Mouse (Mus musculus): ENCODE data around the gene Hoxa10. TPM values are rescaled to one million over a fixed set of nuclear protein-coding genes. Genes with fewer than 3 reads are reported as not detected.

Hoxa10 gene
- polyA plus RNA-seq, 1 experiment, result not detected

GRCm38 (mm10) chr6:52205638-52206621 is 34.7 kb downstream of the Hoxa10 start:
- Histone ChIP-seq H3K4me3 (ENCODE audit: extremely low read depth, insufficient read depth, insufficient read length) (no peak overlapping the region), H3K27me3 (ENCODE audit: control insufficient read depth, insufficient read depth, low read length) (peaks cover 8% of the 10 kb centered on the region), H3K27ac (ENCODE audit: insufficient read depth, low read length) (no peak overlapping the region), H3K4me1 (ENCODE audit: control insufficient read depth, insufficient read depth, insufficient read length) (0 out of 2 replicates have a peak, but pooled peaks cover 2% of the 10 kb centered on the region), H3K36me3 (ENCODE audit: control insufficient read depth, insufficient read depth, low read length) (no peaks in the 10 kb centered on the region)
- TF ChIP-seq CTCF (IDR thresholded peaks at IDR 0.05; ENCODE audit: extremely low read depth, insufficient read depth, insufficient read length, insufficient replicate concordance) (no peak), POLR2A (IDR thresholded peaks at IDR 0.05; ENCODE audit: low read depth, low read length) (no peak)
- 89% methylated on average over 55 of the region's 55 CpGs for WGBS
- no peak for DNase-seq (ENCODE audit: low read depth in 1 of 2, low spot score in 2 of 2)

- Histone ChIP-seq H3K27me3 (ENCODE audit: control insufficient read depth, insufficient read depth, low read length) (peaks cover 8% of the 10 kb centered on the region), H3K27ac (ENCODE audit: insufficient read depth, low read length) (no peak overlapping the region), H3K4me3 (ENCODE audit: extremely low read depth, insufficient read depth, insufficient read length) (no peak overlapping the region), H3K4me1 (ENCODE audit: control insufficient read depth, insufficient read depth, insufficient read length) (0 out of 2 replicates have a peak, but pooled peaks cover 2% of the 10 kb centered on the region), H3K36me3 (ENCODE audit: control insufficient read depth, insufficient read depth, low read length) (no peaks in the 10 kb centered on the region)
- no peak for DNase-seq (ENCODE audit: low read depth in 1 of 2, low spot score in 2 of 2)
- TF ChIP-seq POLR2A (IDR thresholded peaks at IDR 0.05; ENCODE audit: low read depth, low read length) (no peak), CTCF (IDR thresholded peaks at IDR 0.05; ENCODE audit: extremely low read depth, insufficient read depth, insufficient read length, insufficient replicate concordance) (no peak)
- WGBS, result 86% methylated on average over 14 of the region's 14 CpGs
These were observed 35.4 kb downstream of the Hoxa10 start for GRCm38 (mm10) chr6:52205221-52205620.

- Histone ChIP-seq H3K4me3 (ENCODE audit: extremely low read depth, insufficient read depth, insufficient read length) (peak within 1 kb of the TSS; percentile 38), H3K27ac (ENCODE audit: insufficient read depth, low read length) (peak within 1 kb of the TSS; percentile 22; the same call in 1 of the 2 replicates), H3K4me1 (ENCODE audit: control insufficient read depth, insufficient read depth, insufficient read length) (0 out of 2 replicates have a peak, but pooled peaks cover 2% of the 10 kb centered on the region), H3K36me3 (ENCODE audit: control insufficient read depth, insufficient read depth, low read length) (no peaks in the 10 kb centered on the region), H3K27me3 (ENCODE audit: control insufficient read depth, insufficient read depth, low read length) (peaks cover 4% of the 10 kb centered on the region)
- WGBS, result 80% methylated on average over 65 of the region's 65 CpGs
- TF ChIP-seq CTCF (IDR thresholded peaks at IDR 0.05; ENCODE audit: extremely low read depth, insufficient read depth, insufficient read length, insufficient replicate concordance) (0 out of 2 replicates have a peak, but pooled peaks have one; percentile 7), POLR2A (IDR thresholded peaks at IDR 0.05; ENCODE audit: low read depth, low read length) (no peak)
- no peak for DNase-seq (ENCODE audit: low read depth in 1 of 2, low spot score in 2 of 2)
These were observed 36.5 kb downstream of the Hoxa10 start, which contains the start of gene Hoxa5 for GRCm38 (mm10) chr6:52204050-52204752. Gene Hoxa5 (minus strand): TSS chr6:52204587.

GRCm38 (mm10) chr6:52203371-52204049 is 37.1 kb downstream of the Hoxa10 start:
- DNase-seq (ENCODE audit: low read depth in 1 of 2, low spot score in 2 of 2), result no peak
- WGBS, result 80% methylated on average over 46 of the region's 46 CpGs

GRCm38 (mm10) chr6:52203121-52203370 is 37.6 kb downstream of the Hoxa10 start:
- TF ChIP-seq CTCF (IDR thresholded peaks at IDR 0.05; ENCODE audit: extremely low read depth, insufficient read depth, insufficient read length, insufficient replicate concordance) (no peak), POLR2A (IDR thresholded peaks at IDR 0.05; ENCODE audit: low read depth, low read length) (no peak)
- Histone ChIP-seq H3K4me1 (ENCODE audit: control insufficient read depth, insufficient read depth, insufficient read length) (0 out of 2 replicates have a peak, but pooled peaks cover 2% of the 10 kb centered on the region), H3K36me3 (ENCODE audit: control insufficient read depth, insufficient read depth, low read length) (no peaks in the 10 kb centered on the region), H3K27ac (ENCODE audit: insufficient read depth, low read length) (no peak overlapping the region), H3K27me3 (ENCODE audit: control insufficient read depth, insufficient read depth, low read length) (peaks cover 3% of the 10 kb centered on the region), H3K4me3 (ENCODE audit: extremely low read depth, insufficient read depth, insufficient read length) (peak overlapping the region; percentile 8)
- 87% methylated on average over 10 of the region's 10 CpGs for WGBS
- no peak for DNase-seq (ENCODE audit: low read depth in 1 of 2, low spot score in 2 of 2)

More at GRCm38 (mm10) chr6:52203371-52204049, 37.1 kb downstream of the Hoxa10 start:
- Histone ChIP-seq H3K27ac (ENCODE audit: insufficient read depth, low read length) (peak overlapping the region; percentile 22; the same call in 1 of the 2 replicates), H3K4me3 (ENCODE audit: extremely low read depth, insufficient read depth, insufficient read length) (peak overlapping the region; percentile 38; the same call in 1 of the 2 replicates), H3K27me3 (ENCODE audit: control insufficient read depth, insufficient read depth, low read length) (peaks cover 3% of the 10 kb centered on the region), H3K4me1 (ENCODE audit: control insufficient read depth, insufficient read depth, insufficient read length) (0 out of 2 replicates have a peak, but pooled peaks cover 2% of the 10 kb centered on the region), H3K36me3 (ENCODE audit: control insufficient read depth, insufficient read depth, low read length) (no peaks in the 10 kb centered on the region)
- no peak for TF ChIP-seq POLR2A (IDR thresholded peaks at IDR 0.05; ENCODE audit: low read depth, low read length)
- no peak for TF ChIP-seq CTCF (IDR thresholded peaks at IDR 0.05; ENCODE audit: extremely low read depth, insufficient read depth, insufficient read length, insufficient replicate concordance)
